Mouse (Mus musculus) MEL (cell line): ENCODE results near the gene Coch. TPM values are rescaled to one million over a fixed set of nuclear protein-coding genes. Genes with fewer than 3 reads are reported as not detected.
A peak's percentile ranks its signal among the peaks of the same experiment; 100 is the strongest.

Experiments
- DNase-seq: peaks from one replicate; pipeline ENCODE4 v3.0.0; 2011; ENCODE audit warnings: low read depth, low spot score
- H3K27ac ChIP-seq: 2 replicates; pipeline ENCODE4 v1.5.1; 2012; ENCODE audit warnings: low read depth, mild to moderate bottlenecking, control low read depth, low read length, moderate library complexity; ENCODE audit not compliant: control insufficient read depth
- H3K27me3 ChIP-seq, 2 experiments: fragments of 150-350 bp in 1 of 2; sonication (generic) in 1 of 2; 2 replicates each; pipeline ENCODE4 v1.6.1; 2012; ENCODE audit warnings: low read length in 2 of 2, mild to moderate bottlenecking in 2 of 2, improper control_type of control experiment in 1 of 2, moderate library complexity in 1 of 2; ENCODE audit not compliant: insufficient read depth in 2 of 2, control insufficient read depth in 1 of 2
- H3K36me3 ChIP-seq, 2 experiments: 2 replicates each; pipeline ENCODE4 v1.6.1; 2012 to 2014; ENCODE audit warnings: low read length in 2 of 2, improper control_type of control experiment in 1 of 2, inconsistent platforms in 1 of 2, mild to moderate bottlenecking in 1 of 2; ENCODE audit not compliant: insufficient read depth in 2 of 2, control insufficient read depth in 1 of 2
- H3K4me1 ChIP-seq, 2 experiments: fragments of 150-350 bp in 1 of 2; sonication (generic) in 1 of 2; 2 replicates each; pipeline ENCODE4 v1.6.1; 2012; ENCODE audit warnings: low read length in 2 of 2, improper control_type of control experiment in 1 of 2, mild to moderate bottlenecking in 1 of 2; ENCODE audit not compliant: insufficient read depth in 2 of 2, control insufficient read depth in 1 of 2
- H3K4me3 ChIP-seq, 2 experiments: fragments of 150-350 bp in 1 of 2; sonication (generic) in 1 of 2; 2 replicates each; pipeline ENCODE4 v1.5.1; 2012; ENCODE audit warnings: low read depth in 2 of 2, low read length in 2 of 2, mild to moderate bottlenecking in 2 of 2, moderate library complexity in 2 of 2, control low read depth in 1 of 2, improper control_type of control experiment in 1 of 2; ENCODE audit not compliant: control insufficient read depth in 1 of 2, insufficient read depth in 1 of 2
- H3K79me2 ChIP-seq: 2 replicates; pipeline ENCODE4 v1.6.1; 2012; ENCODE audit warnings: mild to moderate bottlenecking, low read length, moderate library complexity; ENCODE audit not compliant: control insufficient read depth, poor library complexity, insufficient read depth
- H3K9ac ChIP-seq: 2 replicates; pipeline ENCODE4 v1.6.1; 2012; ENCODE audit warnings: low read depth, mild to moderate bottlenecking, control low read depth, low read length, moderate library complexity; ENCODE audit not compliant: control insufficient read depth, poor library complexity, severe bottlenecking
- H3K9me3 ChIP-seq: fragments of 150-350 bp; sonication (generic); replicated peaks from 2 replicates; pipeline ENCODE4 v1.6.1; 2012; ENCODE audit warnings: mild to moderate bottlenecking, low read length, improper control_type of control experiment, moderate library complexity; ENCODE audit not compliant: insufficient read depth
- BHLHE40 ChIP-seq: IDR thresholded peaks from 2 replicates; pipeline ENCODE4 v1.6.1; 2012; ENCODE audit warnings: low read depth, mild to moderate bottlenecking, inconsistent platforms, low read length, improper control_type of control experiment, borderline replicate concordance
- CHD1 ChIP-seq: IDR thresholded peaks from 2 replicates; pipeline ENCODE4 v1.6.1; 2012; ENCODE audit warnings: low read depth, mild to moderate bottlenecking, inconsistent platforms, low read length, improper control_type of control experiment
- CHD2 ChIP-seq: IDR thresholded peaks from 2 replicates; pipeline ENCODE4 v1.6.1; 2011; ENCODE audit warnings: low read length, improper control_type of control experiment
- CTCF ChIP-seq, 3 experiments: IDR thresholded peaks in 2 of 3; conservative IDR thresholded peaks in 1 of 3; 2 replicates each; pipeline ENCODE4 v1.5.1; 2011 to 2012; ENCODE audit warnings: low read length in 3 of 3, low read depth in 2 of 3, mild to moderate bottlenecking in 2 of 3, improper control_type of control experiment in 1 of 3, inconsistent platforms in 1 of 3, mixed read lengths in 1 of 3, moderate library complexity in 1 of 3; ENCODE audit not compliant: control insufficient read depth in 1 of 3, insufficient read depth in 1 of 3, poor library complexity in 1 of 3, severe bottlenecking in 1 of 3
- E2F4 ChIP-seq: IDR thresholded peaks from 2 replicates; pipeline ENCODE4 v1.6.1; 2011; ENCODE audit warnings: low read depth, low read length, improper control_type of control experiment, borderline replicate concordance
- ELF1 ChIP-seq: IDR thresholded peaks from 2 replicates; pipeline ENCODE4 v1.6.1; 2014; ENCODE audit warnings: low read depth, mild to moderate bottlenecking, inconsistent platforms, low read length, improper control_type of control experiment, moderate library complexity
- EP300 ChIP-seq, 2 experiments: IDR thresholded peaks; 2 replicates each; pipeline ENCODE4 v1.6.1; 2011; ENCODE audit warnings: improper control_type of control experiment in 2 of 2, low read length in 2 of 2, low read depth in 1 of 2, mild to moderate bottlenecking in 1 of 2
- ETS1 ChIP-seq: IDR thresholded peaks from 2 replicates; pipeline ENCODE4 v1.6.1; 2012; ENCODE audit warnings: low read depth, mild to moderate bottlenecking, inconsistent platforms, low read length, improper control_type of control experiment, moderate library complexity
- GATA1 ChIP-seq: IDR thresholded peaks from 2 replicates; pipeline ENCODE4 v1.6.1; 2011; ENCODE audit warnings: low read depth, low read length, improper control_type of control experiment
- HCFC1 ChIP-seq: IDR thresholded peaks from 2 replicates; pipeline ENCODE4 v1.6.1; 2012; ENCODE audit warnings: low read depth, mild to moderate bottlenecking, inconsistent platforms, low read length, improper control_type of control experiment, moderate library complexity
- JUND ChIP-seq: IDR thresholded peaks from 2 replicates; pipeline ENCODE4 v1.6.1; 2011; ENCODE audit warnings: low read depth, mild to moderate bottlenecking, improper control_type of control experiment, low read length
- KAT2A ChIP-seq: conservative IDR thresholded peaks from 2 replicates; pipeline ENCODE4 v1.6.1; 2012; ENCODE audit warnings: low read depth, low read length, improper control_type of control experiment, inconsistent platforms
- MAFK ChIP-seq: IDR thresholded peaks from 2 replicates; pipeline ENCODE4 v1.6.1; 2011; ENCODE audit warnings: low read depth, mild to moderate bottlenecking, low read length, improper control_type of control experiment, borderline replicate concordance
- MAX ChIP-seq: IDR thresholded peaks from 2 replicates; pipeline ENCODE4 v1.6.1; 2011; ENCODE audit warnings: low read length, improper control_type of control experiment
- MAZ ChIP-seq: IDR thresholded peaks from 2 replicates; pipeline ENCODE4 v1.6.1; 2012; ENCODE audit warnings: low read depth, mild to moderate bottlenecking, inconsistent platforms, low read length, improper control_type of control experiment
- MEF2A ChIP-seq: IDR thresholded peaks from 2 replicates; pipeline ENCODE4 v1.6.1; 2014; ENCODE audit warnings: low read depth, mild to moderate bottlenecking, inconsistent platforms, low read length, improper control_type of control experiment; ENCODE audit not compliant: poor library complexity, insufficient replicate concordance, severe bottlenecking; ENCODE audit errors: extremely low read depth
- MXI1 ChIP-seq: IDR thresholded peaks from 2 replicates; pipeline ENCODE4 v1.6.1; 2011; ENCODE audit warnings: mild to moderate bottlenecking, low read depth, low read length, improper control_type of control experiment
- MYB ChIP-seq: IDR thresholded peaks from 2 replicates; pipeline ENCODE4 v1.6.1; 2011; ENCODE audit warnings: mild to moderate bottlenecking, low read depth, low read length, improper control_type of control experiment
- MYC ChIP-seq: IDR thresholded peaks from 2 replicates; pipeline ENCODE4 v1.6.1; 2011; ENCODE audit warnings: low read depth, mild to moderate bottlenecking, low read length, improper control_type of control experiment, moderate library complexity
- NELFE ChIP-seq: IDR thresholded peaks from 2 replicates; pipeline ENCODE4 v1.6.1; 2011; ENCODE audit warnings: low read depth, low read length, improper control_type of control experiment
- NRF1 ChIP-seq: IDR thresholded peaks from 2 replicates; pipeline ENCODE4 v1.6.1; 2014; ENCODE audit warnings: low read depth, mild to moderate bottlenecking, inconsistent platforms, low read length, improper control_type of control experiment, moderate library complexity; ENCODE audit not compliant: poor library complexity, insufficient read depth, severe bottlenecking
- POLR2A ChIP-seq, 2 experiments: IDR thresholded peaks; 2 replicates each; pipeline ENCODE4 v1.6.1; 2011 to 2012; ENCODE audit warnings: low read length in 2 of 2, mild to moderate bottlenecking in 2 of 2, control low read depth in 1 of 2, improper control_type of control experiment in 1 of 2, low read depth in 1 of 2, moderate library complexity in 1 of 2; ENCODE audit not compliant: control insufficient read depth in 1 of 2, insufficient read depth in 1 of 2, poor library complexity in 1 of 2
- POLR2AphosphoS2 ChIP-seq: IDR thresholded peaks from 2 replicates; pipeline ENCODE4 v1.6.1; 2011; ENCODE audit warnings: low read length, improper control_type of control experiment
- POLR2AphosphoS5 ChIP-seq: IDR thresholded peaks from 2 replicates; pipeline ENCODE4 v1.6.1; 2012; ENCODE audit warnings: low read depth, borderline replicate concordance, mild to moderate bottlenecking, inconsistent platforms, low read length, moderate library complexity, mixed read lengths
- RAD21 ChIP-seq: IDR thresholded peaks from 2 replicates; pipeline ENCODE4 v1.6.1; 2011; ENCODE audit warnings: mild to moderate bottlenecking, low read depth, low read length, improper control_type of control experiment
- RCOR1 ChIP-seq: IDR thresholded peaks from 2 replicates; pipeline ENCODE4 v1.6.1; 2012; ENCODE audit warnings: low read depth, mild to moderate bottlenecking, inconsistent platforms, low read length, improper control_type of control experiment
- SIN3A ChIP-seq: IDR thresholded peaks from 2 replicates; pipeline ENCODE4 v1.6.1; 2012; ENCODE audit warnings: low read length, improper control_type of control experiment, inconsistent platforms
- SMC3 ChIP-seq: IDR thresholded peaks from 2 replicates; pipeline ENCODE4 v1.6.1; 2011; ENCODE audit warnings: low read depth, low read length, improper control_type of control experiment
- TAL1 ChIP-seq: IDR thresholded peaks from 2 replicates; pipeline ENCODE4 v1.6.1; 2012; ENCODE audit warnings: mild to moderate bottlenecking, inconsistent platforms, low read length, moderate library complexity, mixed read lengths
- TBP ChIP-seq: IDR thresholded peaks from 2 replicates; pipeline ENCODE4 v1.8.0; 2011; ENCODE audit warnings: low read depth, low read length, improper control_type of control experiment
- TCF12 ChIP-seq: IDR thresholded peaks from 2 replicates; pipeline ENCODE4 v1.6.1; 2014; ENCODE audit warnings: low read depth, mild to moderate bottlenecking, inconsistent platforms, low read length, improper control_type of control experiment, moderate library complexity
- UBTF ChIP-seq: IDR thresholded peaks from 2 replicates; pipeline ENCODE4 v1.6.1; 2012; ENCODE audit warnings: low read depth, mild to moderate bottlenecking, inconsistent platforms, low read length, improper control_type of control experiment, moderate library complexity, borderline replicate concordance; ENCODE audit not compliant: insufficient read depth
- USF1 ChIP-seq: IDR thresholded peaks from 2 replicates; pipeline ENCODE4 v1.6.1; 2014; ENCODE audit warnings: low read depth, mild to moderate bottlenecking, inconsistent platforms, low read length, improper control_type of control experiment, moderate library complexity
- USF2 ChIP-seq, 2 experiments: IDR thresholded peaks; 2 replicates each; pipeline ENCODE4 v1.6.1; 2011 to 2012; ENCODE audit warnings: improper control_type of control experiment in 2 of 2, low read length in 2 of 2, borderline replicate concordance in 1 of 2, inconsistent platforms in 1 of 2, low read depth in 1 of 2, mild to moderate bottlenecking in 1 of 2; ENCODE audit not compliant: insufficient read depth in 1 of 2
- ZC3H11A ChIP-seq: IDR thresholded peaks from 2 replicates; pipeline ENCODE4 v1.6.1; 2012; ENCODE audit warnings: low read depth, mild to moderate bottlenecking, inconsistent platforms, low read length, improper control_type of control experiment
- ZKSCAN1 ChIP-seq: IDR thresholded peaks from 2 replicates; pipeline ENCODE4 v1.6.1; 2012; ENCODE audit warnings: low read depth, mild to moderate bottlenecking, inconsistent platforms, low read length, improper control_type of control experiment, moderate library complexity
- ZMIZ1 ChIP-seq: IDR thresholded peaks from 2 replicates; pipeline ENCODE4 v1.6.1; 2012; ENCODE audit warnings: low read depth, mild to moderate bottlenecking, inconsistent platforms, low read length, improper control_type of control experiment, moderate library complexity
- ZNF384 ChIP-seq: IDR thresholded peaks from 2 replicates; pipeline ENCODE4 v1.6.1; 2012; ENCODE audit warnings: low read depth, mild to moderate bottlenecking, inconsistent platforms, low read length, improper control_type of control experiment
- polyA plus RNA-seq, 2 experiments: library from polyadenylated mRNA; stranded (reverse) in 1 of 2; unstranded in 1 of 2; fragments of >175 nt in 1 of 2; fragments of >200 nt in 1 of 2; gene quantifications; 2 replicates each; pipeline versions ENCODE4 v1.2.1 to v1.2.4; 2012; ENCODE audit warnings: low replicate concordance in 2 of 2, low read depth in 1 of 2; ENCODE audit not compliant: insufficient read length in 2 of 2, insufficient read depth in 1 of 2, missing spikeins in 1 of 2
- total RNA-seq: library from RNA; depleted of rRNA; stranded (reverse); fragments of 300-350 nt; gene quantifications from 2 replicates; pipeline ENCODE4 v1.2.3, GENCODE M21; 2012

Coch gene
- total and polyA plus RNA-seq, 3 experiments = not detected

GRCm38 (mm10) chr12:51567225-51567624, 25.9 kb upstream of the Coch start:
- H3K9me3 ChIP-seq = no peaks in the 10 kb centered on the region
- H3K4me3 ChIP-seq = peak overlapping the region; percentile 22 to 27
- H3K9ac ChIP-seq = no peak overlapping the region
- no peaks in the 10 kb centered on the region for H3K27me3 ChIP-seq
- peak overlapping the region; percentile 47 for H3K27ac ChIP-seq
- peaks cover 7 to 16% of the 10 kb centered on the region in 2 experiments; a peak in 3 of 4 replicates for H3K4me1 ChIP-seq
- H3K36me3 ChIP-seq = peaks cover 0 to 16% of the 10 kb centered on the region in 2 experiments; a peak in 2 of 4 replicates
- no peaks in the 10 kb centered on the region for H3K79me2 ChIP-seq
- DNase-seq = peak; percentile 90
- TF ChIP-seq POLR2A (IDR thresholded peaks at IDR 0.05; ENCODE audit: control insufficient read depth in 1 of 2, insufficient read depth in 1 of 2, low read depth in 1 of 2, low read length in 2 of 2, poor library complexity in 1 of 2) (no peak), POLR2AphosphoS2 (no peak), TBP (0 out of 2 replicates have a peak, but pooled peaks have one; percentile 43), TCF12 (peak; percentile 95), TAL1 (peak; percentile 90), ETS1 (peak; percentile 94), KAT2A (no peak), USF2 (IDR thresholded peaks at IDR 0.05; ENCODE audit: borderline replicate concordance in 1 of 2, insufficient read depth in 1 of 2, low read depth in 1 of 2, low read length in 2 of 2) (no peak), MAX (no peak), JUND (no peak), MAFK (peak; percentile 58; the same call in 1 of the 2 replicates), MEF2A (no peak), EP300 (IDR thresholded peaks at IDR 0.05; ENCODE audit: low read depth in 1 of 2, low read length in 2 of 2) (peak; percentile 90 to 93), GATA1 (peak; percentile 91), ZNF384 (peak; percentile 93), SMC3 (no peak), ELF1 (no peak), MYB (0 out of 2 replicates have a peak, but pooled peaks have one; percentile 29), RAD21 (no peak), NELFE (no peak), HCFC1 (no peak), NRF1 (no peak), SIN3A (peak; percentile 75), ZC3H11A (no peak), MYC (no peak), CHD1 (no peak), MXI1 (peak; percentile 63; the same call in 1 of the 2 replicates), MAZ (0 out of 2 replicates have a peak, but pooled peaks have one; percentile 59), CTCF (IDR thresholded peaks at IDR 0.05 in 2 of 3, conservative IDR thresholded peaks at IDR 0.05 in 1 of 3; ENCODE audit: control insufficient read depth in 1 of 3, insufficient read depth in 1 of 3, low read depth in 2 of 3, low read length in 3 of 3, poor library complexity in 1 of 3, severe bottlenecking in 1 of 3) (no peak), UBTF (0 out of 2 replicates have a peak, but pooled peaks have one; percentile 37), USF1 (no peak), E2F4 (no peak), CHD2 (no peak), ZMIZ1 (no peak), BHLHE40 (no peak), ZKSCAN1 (no peak), POLR2AphosphoS5 (no peak), RCOR1 (peak; percentile 90)
